Mouse (Mus musculus) heart, adult 2 months (tissue): ENCODE results near the gene 5830473C10Rik.

ENCODE experiments used
- CTCF ChIP-seq: fragments of 200-600 bp; IDR thresholded peaks from 2 replicates; pipeline ENCODE4 v1.8.1; 2022; ENCODE audit warnings: antibody characterized with exemption, mild to moderate bottlenecking, moderate library complexity
- EP300 ChIP-seq: fragments of 200-500 bp; IDR thresholded peaks from 2 replicates; pipeline ENCODE4 v1.6.1; 2011; ENCODE audit warnings: low read depth, low read length, control low read depth; ENCODE audit not compliant: insufficient read depth

GRCm38 (mm10) chr5:90608906-90609305 is 48.0 kb downstream of the 5830473C10Rik start:
- TF ChIP-seq CTCF = no peak
- no peak for TF ChIP-seq EP300
